9 mouse cellular contexts compared by ENCODE assay signal in the genomic region with DNA sequence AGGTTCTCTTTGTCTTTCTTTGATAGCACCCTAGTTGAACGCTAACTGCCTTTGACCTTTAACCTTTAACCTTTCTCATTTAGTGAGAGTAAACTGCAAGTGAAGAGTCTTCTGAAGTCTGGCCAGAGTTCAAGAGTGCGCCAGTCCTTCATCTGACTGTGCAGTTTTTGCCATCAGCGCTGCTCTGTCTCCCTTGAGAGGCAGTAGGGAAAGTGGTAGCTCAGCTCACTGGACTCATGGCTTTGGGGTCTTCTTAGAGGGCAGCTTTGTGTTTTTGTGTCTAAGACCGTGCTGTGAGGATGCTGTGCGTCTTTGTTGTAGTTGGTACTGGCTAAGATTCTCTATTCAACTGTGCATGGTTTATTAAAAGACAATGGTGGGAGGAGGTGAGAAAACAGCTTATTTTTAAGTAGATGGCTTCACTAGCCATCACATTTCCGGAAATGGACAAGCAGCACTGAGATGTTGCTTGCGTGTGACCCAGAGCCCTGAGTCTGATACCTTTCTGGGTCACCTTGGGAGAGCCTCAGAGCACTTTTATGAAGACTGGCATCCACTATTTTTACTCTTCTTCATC. TPM values are rescaled to one million over a fixed set of nuclear protein-coding genes. Genes with fewer than 3 reads are reported as not detected.
DNase-seq lines count a peak whose midpoint lies in the region; ATAC-seq and TF ChIP-seq lines count a peak whose summit lies in the region.
"Had no signal": no experiment of that assay in that cellular context is flagged by ENCODE, and none has a peak within 500 bp of the region (broad histone marks: within the 10 kb centered on the region; RNA-seq: fewer than 3 reads in every experiment).

No protein-coding gene starts in this region.

- WGBS in embryonic facial prominence, embryonic 10.5 days: 72% methylated on average over 7 of the region's 7 CpGs
- 63% methylated on average over 7 of the region's 7 CpGs for WGBS in intestine, postnatal 0 days
- WGBS in midbrain, embryonic 13.5 days: 47% methylated on average over 7 of the region's 7 CpGs

- peak overlapping the region; percentile 92; the same call in 1 of the 2 replicates for H3K4me3 ChIP-seq in embryonic facial prominence, embryonic 10.5 days
- H3K4me3 ChIP-seq in intestine, postnatal 0 days (ENCODE audit: low read depth, low read length): peak overlapping the region; percentile 98; the same call in 1 of the 2 replicates
- peak overlapping the region; percentile 95 for H3K4me3 ChIP-seq in midbrain, embryonic 13.5 days (replicated peaks)

- no peaks in the 10 kb centered on the region for H3K36me3 ChIP-seq in embryonic facial prominence, embryonic 10.5 days (replicated peaks)
- H3K36me3 ChIP-seq in intestine, postnatal 0 days (ENCODE audit: control insufficient read depth, insufficient read depth): no peaks in the 10 kb centered on the region
- no peaks in the 10 kb centered on the region for H3K36me3 ChIP-seq in midbrain, embryonic 13.5 days

- no peak for ATAC-seq in intestine, postnatal 0 days
- ATAC-seq in midbrain, embryonic 13.5 days: no peak

- H3K4me1 ChIP-seq in embryonic facial prominence, embryonic 10.5 days: peaks cover 36% of the 10 kb centered on the region
- peaks cover 7% of the 10 kb centered on the region; the same call in 1 of the 2 replicates for H3K4me1 ChIP-seq in intestine, postnatal 0 days (replicated peaks; ENCODE audit: control insufficient read depth, insufficient read depth, low read length)
- H3K4me1 ChIP-seq in midbrain, embryonic 13.5 days (replicated peaks): peaks cover 47% of the 10 kb centered on the region

- TF ChIP-seq CTCF in intestine, postnatal 0 days (IDR thresholded peaks at IDR 0.05; ENCODE audit: low read depth): no peak

- H3K4me2 ChIP-seq in intestine, postnatal 0 days (replicated peaks; ENCODE audit: low read depth): peak overlapping the region; percentile 68
- peak overlapping the region; percentile 68 for H3K4me2 ChIP-seq in midbrain, embryonic 13.5 days (replicated peaks)

- H3K9ac ChIP-seq in intestine, postnatal 0 days (ENCODE audit: low read depth, low read length): no peak overlapping the region
- 0 out of 2 replicates have a peak overlapping the region, but pooled peaks have one; percentile 95 for H3K9ac ChIP-seq in midbrain, embryonic 13.5 days (replicated peaks)

- DNase-seq in kidney, adult 11 months: peak; percentile 74
- no peak for DNase-seq in kidney, postnatal 4 days
- no peak for DNase-seq in embryonic facial prominence, embryonic 10.5 days (ENCODE audit: low spot score)
- DNase-seq in urinary bladder, postnatal 14 days (ENCODE audit: low spot score): no peak
- DNase-seq in layer of hippocampus, postnatal 14 days (ENCODE audit: low spot score in 2 of 2): no peak
- no peak for DNase-seq in layer of hippocampus, adult 9-11 months
- DNase-seq: adrenal gland, postnatal 25 days had no signal

- H3K9me3 ChIP-seq in embryonic facial prominence, embryonic 10.5 days: no peaks in the 10 kb centered on the region
- no peaks in the 10 kb centered on the region for H3K9me3 ChIP-seq in intestine, postnatal 0 days (ENCODE audit: control insufficient read depth)
- H3K9me3 ChIP-seq in midbrain, embryonic 13.5 days: no peaks in the 10 kb centered on the region

- H3K27ac ChIP-seq in embryonic facial prominence, embryonic 10.5 days (replicated peaks): no peak overlapping the region
- no peak overlapping the region for H3K27ac ChIP-seq in intestine, postnatal 0 days (ENCODE audit: low read depth, low read length)
- no peak overlapping the region for H3K27ac ChIP-seq in midbrain, embryonic 13.5 days

- no peaks in the 10 kb centered on the region for H3K27me3 ChIP-seq in embryonic facial prominence, embryonic 10.5 days (replicated peaks; ENCODE audit: low read depth, poor library complexity, severe bottlenecking)
- no peaks in the 10 kb centered on the region for H3K27me3 ChIP-seq in intestine, postnatal 0 days (replicated peaks; ENCODE audit: control insufficient read depth, insufficient read depth, low read length)
- no peaks in the 10 kb centered on the region for H3K27me3 ChIP-seq in midbrain, embryonic 13.5 days

RNA-seq across cellular contexts. Expression of a gene that starts 1.9 kb away (rescaled TPM):
- 19.0 TPM in 2 replicates for polyA plus RNA-seq in embryonic facial prominence, embryonic 10.5 days (2016; fragmentation: Nextera tagmentation; extraction: Ambion mirVana)
- polyA plus RNA-seq in intestine, postnatal 0 days (2015; fragmentation: Nextera tagmentation; extraction: Ambion mirVana): 6.6 and 7.0 TPM in 2 replicates
- polyA plus RNA-seq in midbrain, embryonic 13.5 days (2015; fragmentation: Nextera tagmentation; extraction: Ambion mirVana): 9.3 and 9.7 TPM in 2 replicates
- total RNA-seq in layer of hippocampus, postnatal 14 days (2021): 10 to 100 TPM; 26.9 to 27.7 TPM
